Mouse (Mus musculus): Measurements from ENCODE around the gene Cep128. TPM values are rescaled to one million over a fixed set of nuclear protein-coding genes. Genes with fewer than 3 reads are reported as not detected.

Gene Cep128
- polyA plus RNA-seq, 1 experiment from 2014 or later, result 9.6 TPM

DNA sequence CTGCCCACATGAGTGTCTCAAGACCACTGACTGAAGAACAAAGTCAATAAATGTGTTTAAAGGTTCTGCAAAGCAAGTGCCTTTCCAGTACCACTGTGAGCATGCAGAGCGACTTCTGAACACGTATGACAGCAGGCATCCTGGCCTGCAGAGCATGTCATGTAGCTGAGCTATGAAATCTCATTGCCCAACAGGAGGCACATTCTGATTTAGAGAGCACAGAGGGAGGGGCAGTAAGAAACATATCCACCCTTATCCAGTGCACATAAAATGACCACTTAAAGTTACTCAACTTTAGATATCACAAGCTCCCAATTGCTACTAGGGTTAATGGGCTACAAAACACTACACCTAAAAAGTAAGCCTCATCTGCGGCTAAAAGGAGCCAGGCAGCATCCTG lies 88.8 kb downstream of the Cep128 start:
- Histone ChIP-seq H3K27ac (ENCODE audit: low read length) (no peak overlapping the region), H3K4me2 (ENCODE audit: low read depth, low read length) (no peak overlapping the region), H3K4me3 (replicated peaks; ENCODE audit: low read length) (no peak overlapping the region), H3K4me1 (ENCODE audit: control insufficient read depth, insufficient read depth, low read length) (no peaks in the 10 kb centered on the region), H3K9me3 (replicated peaks; ENCODE audit: control insufficient read depth, low read length) (no peaks in the 10 kb centered on the region), H3K27me3 (ENCODE audit: control insufficient read depth, insufficient read depth, low read length) (no peaks in the 10 kb centered on the region), H3K36me3 (ENCODE audit: control insufficient read depth, insufficient read depth, low read length) (no peaks in the 10 kb centered on the region), H3K9ac (ENCODE audit: low read length) (no peak overlapping the region)
- no peak for ATAC-seq (ENCODE audit: insufficient read depth, low FRiP score)
- 90% methylated on average over 3 of the region's 3 CpGs for WGBS

DNA sequence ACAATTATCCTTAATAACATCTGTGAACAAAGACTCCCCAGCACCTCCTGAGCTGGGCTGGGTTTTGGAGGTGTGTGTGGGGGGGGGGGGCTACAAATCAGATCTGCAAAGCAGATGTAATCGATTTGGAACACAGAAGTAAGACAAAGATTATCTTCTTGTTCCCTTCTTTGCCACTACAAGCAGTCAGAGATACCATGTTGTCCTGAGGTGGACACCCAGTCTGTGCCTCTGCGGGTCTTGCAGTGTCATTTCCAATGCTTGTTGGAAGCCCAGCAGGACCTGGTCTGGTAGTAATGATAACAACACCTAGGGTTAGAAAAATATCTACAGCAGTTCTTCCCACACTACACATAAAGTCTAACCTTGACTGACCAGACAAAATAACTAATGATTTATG lies 110.3 kb downstream of the Cep128 start:
- H3K36me3 ChIP-seq (ENCODE audit: control insufficient read depth, insufficient read depth, low read length), result no peaks in the 10 kb centered on the region
- ATAC-seq (ENCODE audit: insufficient read depth, low FRiP score), result no peak
- no peak overlapping the region for H3K9ac ChIP-seq (ENCODE audit: low read length)
- H3K4me3 ChIP-seq (replicated peaks; ENCODE audit: low read length), result no peak overlapping the region
- H3K4me2 ChIP-seq (ENCODE audit: low read depth, low read length), result no peak overlapping the region
- H3K27ac ChIP-seq (ENCODE audit: low read length), result no peak overlapping the region
- no peaks in the 10 kb centered on the region for H3K9me3 ChIP-seq (replicated peaks; ENCODE audit: control insufficient read depth, low read length)
- no peaks in the 10 kb centered on the region for H3K27me3 ChIP-seq (ENCODE audit: control insufficient read depth, insufficient read depth, low read length)
- WGBS, result 86% methylated on average over 2 of the region's 2 CpGs
- no peaks in the 10 kb centered on the region for H3K4me1 ChIP-seq (ENCODE audit: control insufficient read depth, insufficient read depth, low read length)

DNA sequence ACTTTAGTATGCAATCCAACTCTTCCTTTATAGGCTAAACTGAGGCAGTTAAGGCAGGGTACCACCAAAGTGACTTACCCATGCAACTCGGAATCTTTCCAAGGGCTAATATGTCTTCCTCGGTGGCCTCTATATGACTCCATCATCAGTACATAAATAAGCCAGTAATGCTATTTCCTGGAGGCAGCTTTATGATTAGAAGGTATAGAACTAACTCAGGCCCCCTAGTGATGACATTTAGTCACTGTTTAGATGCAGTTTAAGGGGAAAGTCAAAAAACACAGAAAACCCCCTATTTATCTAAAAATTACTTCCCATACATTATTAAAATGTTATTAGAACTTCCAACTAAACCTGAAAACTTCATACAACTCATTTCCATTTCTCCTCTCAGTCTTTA lies 114.6 kb downstream of the Cep128 start:
- H3K36me3 ChIP-seq (ENCODE audit: control insufficient read depth, insufficient read depth, low read length), result no peaks in the 10 kb centered on the region
- no peak overlapping the region for H3K4me3 ChIP-seq (replicated peaks; ENCODE audit: low read length)
- no peak overlapping the region for H3K27ac ChIP-seq (ENCODE audit: low read length)
- no peaks in the 10 kb centered on the region for H3K4me1 ChIP-seq (ENCODE audit: control insufficient read depth, insufficient read depth, low read length)
- 91% methylated on average over 2 of the region's 2 CpGs for WGBS
- no peak overlapping the region for H3K4me2 ChIP-seq (ENCODE audit: low read depth, low read length)
- H3K9me3 ChIP-seq (replicated peaks; ENCODE audit: control insufficient read depth, low read length), result no peaks in the 10 kb centered on the region
- ATAC-seq (ENCODE audit: insufficient read depth, low FRiP score), result no peak
- no peak overlapping the region for H3K9ac ChIP-seq (ENCODE audit: low read length)
- no peaks in the 10 kb centered on the region for H3K27me3 ChIP-seq (ENCODE audit: control insufficient read depth, insufficient read depth, low read length)

DNA sequence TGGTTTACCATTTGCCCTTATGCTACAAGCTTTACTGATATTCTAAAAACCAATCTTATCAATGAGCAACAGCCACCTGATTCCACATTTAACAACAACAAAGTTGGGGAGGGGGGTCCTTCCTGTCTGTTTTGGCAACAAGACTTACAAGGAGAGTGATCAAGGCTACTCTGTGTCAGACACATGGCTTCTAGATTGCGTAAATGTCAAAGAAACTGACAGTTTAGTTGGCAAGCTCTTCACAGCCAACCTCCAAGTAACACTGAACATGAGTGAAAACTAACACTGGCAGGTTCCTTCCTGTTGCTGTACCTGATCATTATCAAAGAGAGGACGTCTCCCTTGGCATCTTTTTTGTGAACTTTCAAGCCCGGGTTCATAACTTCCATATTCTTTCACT lies 115.2 kb downstream of the Cep128 start:
- Histone ChIP-seq H3K4me3 (replicated peaks; ENCODE audit: low read length) (no peak overlapping the region), H3K9ac (ENCODE audit: low read length) (no peak overlapping the region), H3K4me2 (ENCODE audit: low read depth, low read length) (no peak overlapping the region), H3K9me3 (replicated peaks; ENCODE audit: control insufficient read depth, low read length) (no peaks in the 10 kb centered on the region), H3K27me3 (ENCODE audit: control insufficient read depth, insufficient read depth, low read length) (no peaks in the 10 kb centered on the region), H3K4me1 (ENCODE audit: control insufficient read depth, insufficient read depth, low read length) (no peaks in the 10 kb centered on the region), H3K36me3 (ENCODE audit: control insufficient read depth, insufficient read depth, low read length) (no peaks in the 10 kb centered on the region), H3K27ac (ENCODE audit: low read length) (no peak overlapping the region)
- ATAC-seq (ENCODE audit: insufficient read depth, low FRiP score), result no peak
- WGBS, result 81% methylated on average over 3 of the region's 3 CpGs

DNA sequence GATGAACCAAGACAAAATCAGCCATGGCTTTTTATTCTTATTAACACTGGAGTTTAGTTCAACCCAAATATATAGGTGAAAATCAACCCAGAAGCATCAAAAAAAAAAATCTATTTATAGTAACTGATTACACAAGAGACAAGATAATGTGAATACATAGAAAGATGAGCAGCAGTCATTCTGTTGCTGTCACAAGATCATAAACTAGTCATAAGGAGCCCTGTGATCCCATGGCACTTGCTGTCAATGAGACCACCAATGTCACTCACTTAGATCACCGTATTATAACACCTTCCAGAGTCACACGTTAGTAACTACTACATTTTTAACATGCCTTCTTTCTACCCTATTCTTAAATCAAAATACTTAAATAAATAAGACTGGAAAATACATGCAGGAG lies 118.2 kb downstream of the Cep128 start:
- Histone ChIP-seq H3K27ac (ENCODE audit: low read length) (no peak overlapping the region), H3K9ac (ENCODE audit: low read length) (no peak overlapping the region), H3K4me1 (ENCODE audit: control insufficient read depth, insufficient read depth, low read length) (no peaks in the 10 kb centered on the region), H3K4me2 (ENCODE audit: low read depth, low read length) (no peak overlapping the region), H3K4me3 (replicated peaks; ENCODE audit: low read length) (no peak overlapping the region), H3K9me3 (replicated peaks; ENCODE audit: control insufficient read depth, low read length) (no peaks in the 10 kb centered on the region), H3K27me3 (ENCODE audit: control insufficient read depth, insufficient read depth, low read length) (no peaks in the 10 kb centered on the region), H3K36me3 (ENCODE audit: control insufficient read depth, insufficient read depth, low read length) (no peaks in the 10 kb centered on the region)
- WGBS, result 85% methylated on average over 2 of the region's 2 CpGs
- ATAC-seq (ENCODE audit: insufficient read depth, low FRiP score), result no peak

DNA sequence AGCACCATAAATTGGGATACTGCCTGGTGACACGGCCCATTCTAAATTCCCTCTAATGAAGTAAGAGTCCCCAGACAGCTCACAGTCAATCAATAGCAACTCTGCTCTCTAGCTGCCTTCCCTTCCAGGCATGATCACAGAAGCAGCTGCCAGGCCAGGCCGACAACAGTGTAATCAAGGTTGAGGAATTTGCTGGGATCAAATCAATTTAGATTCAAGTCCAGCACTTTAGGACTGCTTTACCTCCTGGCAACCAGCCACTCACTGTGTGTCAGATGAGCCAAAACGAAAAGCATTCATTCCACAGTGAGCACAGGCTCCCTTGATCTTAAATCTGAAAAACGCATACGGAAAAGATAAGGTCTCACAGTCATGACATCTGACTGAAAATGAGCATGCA lies 118.7 kb downstream of the Cep128 start:
- H3K4me3 ChIP-seq (replicated peaks; ENCODE audit: low read length), result no peak overlapping the region
- H3K9ac ChIP-seq (ENCODE audit: low read length), result no peak overlapping the region
- H3K27ac ChIP-seq (ENCODE audit: low read length), result no peak overlapping the region
- H3K27me3 ChIP-seq (ENCODE audit: control insufficient read depth, insufficient read depth, low read length), result no peaks in the 10 kb centered on the region
- no peak for ATAC-seq (ENCODE audit: insufficient read depth, low FRiP score)
- no peaks in the 10 kb centered on the region for H3K4me1 ChIP-seq (ENCODE audit: control insufficient read depth, insufficient read depth, low read length)
- H3K4me2 ChIP-seq (ENCODE audit: low read depth, low read length), result no peak overlapping the region
- WGBS, result 48% methylated on average over 5 of the region's 5 CpGs
- H3K36me3 ChIP-seq (ENCODE audit: control insufficient read depth, insufficient read depth, low read length), result no peaks in the 10 kb centered on the region
- H3K9me3 ChIP-seq (replicated peaks; ENCODE audit: control insufficient read depth, low read length), result no peaks in the 10 kb centered on the region

DNA sequence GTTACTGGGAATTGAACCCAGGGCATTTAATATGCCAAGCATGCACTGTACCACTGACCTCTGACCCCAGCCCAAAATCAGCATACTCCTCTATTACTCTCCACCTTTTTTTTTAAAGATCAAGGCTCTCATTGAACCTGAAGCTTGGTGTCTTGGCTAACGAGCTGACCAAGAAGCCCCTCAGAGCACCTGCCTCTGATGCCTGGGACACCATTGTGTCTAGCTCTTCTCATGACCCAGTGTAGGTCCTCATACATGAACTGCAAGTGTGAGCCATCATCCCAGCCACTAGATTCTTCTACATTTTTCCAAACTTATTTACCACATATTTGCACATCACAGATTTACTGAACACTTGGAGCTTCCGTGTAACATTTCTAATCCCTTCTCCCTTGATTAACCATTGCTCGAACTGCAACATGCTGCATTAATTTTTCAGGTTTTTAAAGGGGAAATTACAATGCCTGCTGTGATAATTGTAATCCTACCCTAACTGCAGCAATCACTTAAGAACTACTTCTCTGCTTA lies 119.3 kb downstream of the Cep128 start:
- H3K9me3 ChIP-seq (replicated peaks; ENCODE audit: control insufficient read depth, low read length), result no peaks in the 10 kb centered on the region
- no peak overlapping the region for H3K27ac ChIP-seq (ENCODE audit: low read length)
- no peak overlapping the region for H3K4me3 ChIP-seq (replicated peaks; ENCODE audit: low read length)
- no peaks in the 10 kb centered on the region for H3K4me1 ChIP-seq (ENCODE audit: control insufficient read depth, insufficient read depth, low read length)
- 86% methylated on average over 3 of the region's 3 CpGs for WGBS
- H3K9ac ChIP-seq (ENCODE audit: low read length), result no peak overlapping the region
- no peak overlapping the region for H3K4me2 ChIP-seq (ENCODE audit: low read depth, low read length)
- ATAC-seq (ENCODE audit: insufficient read depth, low FRiP score), result no peak
- no peaks in the 10 kb centered on the region for H3K27me3 ChIP-seq (ENCODE audit: control insufficient read depth, insufficient read depth, low read length)
- no peaks in the 10 kb centered on the region for H3K36me3 ChIP-seq (ENCODE audit: control insufficient read depth, insufficient read depth, low read length)

DNA sequence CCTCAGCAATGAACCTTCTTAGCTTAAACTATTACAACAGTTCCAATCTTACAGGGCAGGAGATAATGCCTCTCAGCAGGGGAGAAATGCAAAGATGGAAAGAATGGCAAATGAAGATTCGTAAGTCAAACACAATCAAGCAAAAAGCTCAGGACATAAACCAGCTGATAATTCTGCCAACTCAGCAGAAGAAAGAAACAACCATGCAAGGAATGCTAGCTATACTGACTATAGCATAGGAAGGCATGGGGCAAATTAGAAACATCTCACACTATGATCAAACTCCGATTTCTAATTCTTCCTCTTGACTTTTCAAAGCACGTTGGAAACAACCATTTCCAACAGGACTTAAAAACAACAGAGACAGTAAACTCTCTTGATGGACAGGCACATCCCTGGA lies 120.5 kb downstream of the Cep128 start:
- no peaks in the 10 kb centered on the region for H3K9me3 ChIP-seq (replicated peaks; ENCODE audit: control insufficient read depth, low read length)
- H3K4me1 ChIP-seq (ENCODE audit: control insufficient read depth, insufficient read depth, low read length), result no peaks in the 10 kb centered on the region
- 80% methylated on average over 3 of the region's 3 CpGs for WGBS
- ATAC-seq (ENCODE audit: insufficient read depth, low FRiP score), result no peak
- H3K36me3 ChIP-seq (ENCODE audit: control insufficient read depth, insufficient read depth, low read length), result no peaks in the 10 kb centered on the region
- no peaks in the 10 kb centered on the region for H3K27me3 ChIP-seq (ENCODE audit: control insufficient read depth, insufficient read depth, low read length)
- H3K27ac ChIP-seq (ENCODE audit: low read length), result no peak overlapping the region
- no peak overlapping the region for H3K4me2 ChIP-seq (ENCODE audit: low read depth, low read length)
- H3K4me3 ChIP-seq (replicated peaks; ENCODE audit: low read length), result no peak overlapping the region
- H3K9ac ChIP-seq (ENCODE audit: low read length), result no peak overlapping the region

DNA sequence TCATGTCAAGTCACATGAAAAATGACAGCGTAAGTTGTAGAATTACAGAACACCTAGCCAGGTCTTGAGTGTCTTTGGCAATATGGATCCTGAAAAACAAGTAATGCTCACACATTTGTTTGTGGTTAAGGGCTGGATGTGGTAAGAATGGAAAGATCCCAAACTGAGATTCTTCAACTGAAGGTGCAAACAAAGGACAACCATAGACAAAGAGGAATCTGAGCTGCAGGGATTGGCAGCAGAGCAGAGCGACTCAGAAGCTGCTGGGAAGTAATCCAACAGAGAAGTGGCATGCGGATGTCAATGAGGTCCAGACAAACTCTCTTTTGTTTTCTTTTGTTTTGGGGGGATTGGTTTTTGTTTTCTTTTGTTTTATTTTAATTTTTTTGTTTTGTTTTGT lies 121.4 kb downstream of the Cep128 start:
- no peak overlapping the region for H3K9ac ChIP-seq (ENCODE audit: low read length)
- no peaks in the 10 kb centered on the region for H3K27me3 ChIP-seq (ENCODE audit: control insufficient read depth, insufficient read depth, low read length)
- no peak overlapping the region for H3K4me3 ChIP-seq (replicated peaks; ENCODE audit: low read length)
- ATAC-seq (ENCODE audit: insufficient read depth, low FRiP score), result no peak
- no peak overlapping the region for H3K27ac ChIP-seq (ENCODE audit: low read length)
- no peaks in the 10 kb centered on the region for H3K4me1 ChIP-seq (ENCODE audit: control insufficient read depth, insufficient read depth, low read length)
- no peak overlapping the region for H3K4me2 ChIP-seq (ENCODE audit: low read depth, low read length)
- no peaks in the 10 kb centered on the region for H3K9me3 ChIP-seq (replicated peaks; ENCODE audit: control insufficient read depth, low read length)
- 82% methylated on average over 3 of the region's 3 CpGs for WGBS
- no peaks in the 10 kb centered on the region for H3K36me3 ChIP-seq (ENCODE audit: control insufficient read depth, insufficient read depth, low read length)

DNA sequence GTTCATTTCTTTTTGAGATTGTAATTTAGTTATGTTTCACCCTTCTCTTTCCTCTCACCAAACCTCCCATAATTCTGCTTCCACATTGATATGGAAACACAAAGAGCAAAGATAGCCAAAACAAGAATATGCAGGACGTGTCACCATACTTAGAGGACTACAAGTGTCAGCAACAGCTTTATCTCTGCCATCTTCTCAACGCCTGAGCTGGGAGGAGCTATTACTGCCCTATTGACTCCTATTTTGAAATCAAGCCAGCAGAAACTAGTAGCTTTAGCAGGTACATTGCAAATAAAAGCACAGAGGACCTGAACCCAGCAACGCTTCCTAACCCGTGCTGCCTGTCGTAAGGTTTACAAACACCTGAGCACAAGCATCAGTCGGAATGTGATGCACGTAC lies 127.9 kb downstream of the Cep128 start:
- ATAC-seq (ENCODE audit: insufficient read depth, low FRiP score), result no peak
- no peak overlapping the region for H3K27ac ChIP-seq (ENCODE audit: low read length)
- no peaks in the 10 kb centered on the region for H3K36me3 ChIP-seq (ENCODE audit: control insufficient read depth, insufficient read depth, low read length)
- H3K4me1 ChIP-seq (ENCODE audit: control insufficient read depth, insufficient read depth, low read length), result no peaks in the 10 kb centered on the region
- WGBS, result 83% methylated on average over 7 of the region's 7 CpGs
- no peak overlapping the region for H3K9ac ChIP-seq (ENCODE audit: low read length)
- no peaks in the 10 kb centered on the region for H3K9me3 ChIP-seq (replicated peaks; ENCODE audit: control insufficient read depth, low read length)
- no peak overlapping the region for H3K4me3 ChIP-seq (replicated peaks; ENCODE audit: low read length)
- H3K27me3 ChIP-seq (ENCODE audit: control insufficient read depth, insufficient read depth, low read length), result no peaks in the 10 kb centered on the region
- H3K4me2 ChIP-seq (ENCODE audit: low read depth, low read length), result no peak overlapping the region
